Mouse (Mus musculus) liver, adult 2 months (tissue): Measurements from ENCODE around the gene Gan. TPM values are rescaled to one million over a fixed set of nuclear protein-coding genes. Genes with fewer than 3 reads are reported as not detected.

ENCODE experiments used
- DNase-seq: peaks from one replicate; pipeline ENCODE4 v3.0.0-alpha.2; 2011; ENCODE audit warnings: low read depth, low spot score; ENCODE audit errors: extremely low read depth
- H3K27ac ChIP-seq: fragments of 200-500 bp; replicated peaks from 2 replicates; pipeline ENCODE4 v1.5.1; 2012; ENCODE audit warnings: low read depth, mild to moderate bottlenecking, control low read depth, inconsistent platforms, low read length; ENCODE audit not compliant: insufficient read depth
- H3K27me3 ChIP-seq: fragments of 200-500 bp; 2 replicates; pipeline ENCODE4 v1.6.1; 2012; ENCODE audit warnings: mild to moderate bottlenecking, moderate library complexity, low read length, inconsistent platforms; ENCODE audit not compliant: control insufficient read depth, insufficient read depth
- H3K36me3 ChIP-seq: fragments of 200-500 bp; 2 replicates; pipeline ENCODE4 v1.6.1; 2012; ENCODE audit warnings: low read length, inconsistent platforms; ENCODE audit not compliant: control insufficient read depth, insufficient read depth
- H3K4me1 ChIP-seq: fragments of 200-500 bp; 2 replicates; pipeline ENCODE4 v1.6.1; 2011; ENCODE audit warnings: low read length; ENCODE audit not compliant: control insufficient read depth, insufficient read depth
- H3K4me3 ChIP-seq: fragments of 200-500 bp; 2 replicates; pipeline ENCODE4 v1.5.1; 2011; ENCODE audit warnings: low read depth, mild to moderate bottlenecking, control low read depth, low read length, moderate library complexity; ENCODE audit not compliant: insufficient read depth
- H3K79me2 ChIP-seq: fragments of 200-500 bp; 2 replicates; pipeline ENCODE4 v1.6.1; 2012; ENCODE audit warnings: inconsistent platforms, mild to moderate bottlenecking, low read length, moderate library complexity; ENCODE audit not compliant: control insufficient read depth, insufficient read depth
- H3K9ac ChIP-seq: fragments of 200-500 bp; 2 replicates; pipeline ENCODE4 v1.6.1; 2012; ENCODE audit warnings: low read depth, mild to moderate bottlenecking, control low read depth, inconsistent platforms, low read length
- CTCF ChIP-seq: fragments of 200-500 bp; IDR thresholded peaks from 2 replicates; pipeline ENCODE4 v1.5.1; 2011; ENCODE audit warnings: low read depth, low read length, control low read depth
- POLR2A ChIP-seq: fragments of 200-500 bp; IDR thresholded peaks from 2 replicates; pipeline ENCODE4 v1.6.1; 2011; ENCODE audit warnings: low read length, control low read depth; ENCODE audit not compliant: insufficient read depth; ENCODE audit errors: extremely low read depth
- WGBS: fragments of 180-500 bp; shearing (Covaris S2); methylation state at CpG from one replicate; pipeline ENCODE4 v1.1.7; 2018; 5-methylcytosine and 5-hydroxymethylcytosine counted together
- polyA plus RNA-seq: library from polyadenylated mRNA; depleted of rRNA; stranded (reverse); fragments of >200 nt; gene quantifications from 2 replicates; pipeline ENCODE4 v1.2.3, GENCODE M21; 2012
- total RNA-seq: library from RNA; depleted of rRNA; stranded (reverse); fragments of >200 nt; gene quantifications from 2 replicates; pipeline ENCODE4 v1.2.3, GENCODE M21; 2014

Gan gene
- total and polyA plus RNA-seq, 2 experiments, result 1.2 to 1.5 TPM

DNA sequence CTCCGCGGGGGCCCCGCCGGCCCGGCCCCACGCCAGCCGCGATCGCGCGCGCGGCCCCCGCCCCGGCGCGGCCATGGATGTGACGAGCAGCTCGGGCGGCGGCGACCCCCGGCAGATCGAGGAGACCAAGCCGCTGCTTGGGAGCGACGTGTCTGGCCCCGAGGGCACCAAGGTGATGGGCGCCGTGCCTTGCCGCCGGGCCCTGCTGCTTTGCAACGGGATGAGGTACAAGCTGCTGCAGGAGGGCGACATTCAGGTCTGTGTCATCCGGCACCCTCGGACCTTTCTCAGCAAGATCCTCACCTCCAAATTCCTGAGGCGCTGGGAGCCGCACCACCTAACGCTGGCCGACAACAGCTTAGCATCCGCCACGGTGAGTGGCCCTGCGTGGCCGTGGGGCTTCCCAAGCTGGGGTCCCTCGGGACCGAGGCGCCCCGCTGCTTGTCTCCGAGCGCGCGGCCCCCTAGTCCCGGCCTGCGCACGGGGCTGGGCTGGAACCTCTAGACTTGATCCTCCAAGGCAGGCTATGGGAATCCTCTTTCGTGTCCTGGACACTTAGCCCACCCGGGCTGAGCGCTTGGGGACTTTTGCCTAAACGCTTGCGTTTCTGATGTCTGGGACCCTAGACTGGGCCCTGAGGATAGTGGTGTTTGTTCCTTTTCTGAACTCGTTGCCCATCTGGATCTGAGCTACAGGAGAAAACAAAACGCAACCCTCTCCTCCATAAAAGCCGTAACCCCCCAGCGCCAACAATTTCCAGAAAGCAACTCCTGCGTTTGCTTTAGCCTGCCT, 99.3 kb downstream of the Gan start, which contains the start of gene Cmip:
TSS of gene Cmip (plus strand) at position 36 of the 792 bp plus-strand sequence.
- WGBS, result under 1% methylated on average over 60 of the region's 65 CpGs
- Histone ChIP-seq H3K27ac (peak within 1 kb of the TSS; percentile 96), H3K4me1 (peaks cover 19% of the 10 kb centered on the region), H3K79me2 (peaks cover 32% of the 10 kb centered on the region), H3K9ac (peak within 1 kb of the TSS; percentile 99), H3K27me3 (no peaks in the 10 kb centered on the region), H3K4me3 (peak within 1 kb of the TSS; percentile 92), H3K36me3 (no peaks in the 10 kb centered on the region)
- peak; percentile 31 for DNase-seq
- TF ChIP-seq CTCF (no peak), POLR2A (no peak)

- peak; percentile 73 for DNase-seq
Measured at GRCm38 (mm10) chr8:117257821-117258575, 100.1 kb downstream of the Gan start.

GRCm38 (mm10) chr8:117258576-117259040, 100.7 kb downstream of the Gan start:
- Histone ChIP-seq H3K4me3 (peak overlapping the region; percentile 92), H3K9ac (peak overlapping the region; percentile 63), H3K79me2 (peaks cover 44% of the 10 kb centered on the region), H3K4me1 (peaks cover 25% of the 10 kb centered on the region), H3K27me3 (no peaks in the 10 kb centered on the region), H3K27ac (peak overlapping the region; percentile 92), H3K36me3 (no peaks in the 10 kb centered on the region)
- TF ChIP-seq POLR2A (no peak), CTCF (no peak)
- WGBS, result 7% methylated on average over 6 of the region's 6 CpGs
- peak; percentile 40 for DNase-seq

More at GRCm38 (mm10) chr8:117257821-117258575, 100.1 kb downstream of the Gan start:
- Histone ChIP-seq H3K9ac (peak overlapping the region; percentile 99), H3K36me3 (no peaks in the 10 kb centered on the region), H3K4me3 (peak overlapping the region; percentile 92), H3K79me2 (peaks cover 38% of the 10 kb centered on the region), H3K27ac (peak overlapping the region; percentile 96), H3K4me1 (peaks cover 25% of the 10 kb centered on the region), H3K27me3 (no peaks in the 10 kb centered on the region)
- under 1% methylated on average over 22 of the region's 22 CpGs for WGBS
- TF ChIP-seq POLR2A (peak; percentile 63; the same call in 1 of the 2 replicates), CTCF (no peak)

DNA sequence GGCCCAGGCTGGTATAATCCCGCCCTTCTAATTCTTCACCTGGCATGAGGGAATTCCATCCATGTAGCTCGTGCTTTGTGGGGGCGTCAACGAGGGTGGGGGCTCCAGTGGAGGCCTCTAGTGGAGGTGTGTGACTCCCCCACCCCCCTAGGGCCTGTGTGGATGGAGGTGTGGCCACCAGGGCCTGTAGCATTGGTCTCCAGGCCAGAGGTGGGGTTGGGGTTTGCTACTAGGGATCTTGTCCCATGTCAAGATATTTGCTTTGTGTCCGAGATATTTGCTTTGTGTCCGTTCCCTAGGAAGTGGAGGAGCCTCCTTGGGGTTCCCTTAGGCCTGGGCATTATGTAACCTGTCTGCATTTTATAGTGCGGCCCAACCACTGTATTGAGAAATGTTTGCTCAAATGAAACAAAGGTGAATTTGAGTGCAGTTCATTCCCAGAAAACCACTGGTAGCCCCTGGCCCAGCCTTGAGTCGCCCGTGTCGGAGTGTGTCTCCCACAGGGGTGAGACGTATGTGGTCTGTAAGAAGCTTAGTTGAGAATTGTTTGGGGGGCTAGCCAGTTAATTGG, 101.6 kb downstream of the Gan start:
- TF ChIP-seq POLR2A (no peak), CTCF (peak; percentile 20; the same call in 1 of the 2 replicates)
- WGBS, result 12% methylated on average over 11 of the region's 11 CpGs
- H3K27ac ChIP-seq, result peak overlapping the region; percentile 92
- H3K79me2 ChIP-seq, result peaks cover 47% of the 10 kb centered on the region
- DNase-seq, result peak; percentile 89
- peaks cover 25% of the 10 kb centered on the region for H3K4me1 ChIP-seq
- H3K9ac ChIP-seq, result peak overlapping the region; percentile 63
- H3K36me3 ChIP-seq, result no peaks in the 10 kb centered on the region
- H3K27me3 ChIP-seq, result no peaks in the 10 kb centered on the region
- H3K4me3 ChIP-seq, result peak overlapping the region; percentile 92

DNA sequence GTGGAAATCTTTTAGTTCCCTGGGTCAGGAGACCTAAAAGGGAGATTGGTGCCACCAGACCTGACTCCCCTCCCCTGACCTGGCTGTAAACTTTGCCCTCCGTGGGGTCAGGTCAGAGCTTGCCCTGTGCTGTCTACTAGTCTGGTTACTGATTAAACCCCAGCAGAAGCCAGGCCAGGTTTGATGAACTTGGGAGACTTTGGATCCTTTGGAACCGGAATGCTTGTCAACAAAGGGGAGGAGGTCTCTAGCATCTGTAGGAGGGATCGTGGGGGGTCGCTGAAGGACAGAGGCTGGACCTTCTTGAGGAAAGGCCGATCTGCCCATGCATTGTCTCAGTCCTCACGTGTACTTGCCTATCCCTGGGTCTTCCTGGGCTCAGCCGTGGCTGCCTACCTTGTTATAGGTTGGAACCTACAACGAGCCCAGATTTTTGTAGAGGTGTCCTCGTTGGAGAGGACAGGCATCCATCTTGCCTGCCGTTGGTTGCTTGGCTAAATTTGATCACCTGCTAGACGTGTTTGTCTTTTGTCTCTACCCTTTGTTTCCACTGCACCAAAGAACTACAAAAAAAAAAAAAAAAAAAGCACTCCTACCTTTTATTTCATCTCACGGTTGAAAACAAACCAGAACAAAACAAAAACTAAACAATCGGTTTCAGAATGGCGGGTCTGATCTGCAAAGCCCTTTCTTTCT, 102.4 kb downstream of the Gan start:
- no peaks in the 10 kb centered on the region for H3K36me3 ChIP-seq
- H3K4me3 ChIP-seq, result peak overlapping the region; percentile 6; the same call in 1 of the 2 replicates
- peak overlapping the region; percentile 25; the same call in 1 of the 2 replicates for H3K9ac ChIP-seq
- TF ChIP-seq CTCF, result no peak
- TF ChIP-seq POLR2A, result no peak
- peak overlapping the region; percentile 83 for H3K27ac ChIP-seq
- peaks cover 25% of the 10 kb centered on the region for H3K4me1 ChIP-seq
- no peaks in the 10 kb centered on the region for H3K27me3 ChIP-seq
- H3K79me2 ChIP-seq, result peaks cover 53% of the 10 kb centered on the region
- peak; percentile 97 for DNase-seq
- 17% methylated on average over 14 of the region's 14 CpGs for WGBS
